Mouse (Mus musculus): ENCODE data around the gene Pym1. TPM values are rescaled to one million over a fixed set of nuclear protein-coding genes. Genes with fewer than 3 reads are reported as not detected.
A peak's percentile ranks its signal among the peaks of the same experiment; 100 is the strongest.

Gene Pym1
- polyA plus RNA-seq, 1 experiment from 2014 or later, result 63.1 TPM

GRCm38 (mm10) chr10:128803361-128803760 lies 55.7 kb downstream of the Pym1 start:
- Histone ChIP-seq H3K36me3 (peaks cover 50% of the 10 kb centered on the region), H3K27ac (peak overlapping the region; percentile 93), H3K4me1 (peaks cover 47% of the 10 kb centered on the region), H3K9me3 (replicated peaks) (no peaks in the 10 kb centered on the region), H3K27me3 (ENCODE audit: low read depth, poor library complexity, severe bottlenecking) (no peaks in the 10 kb centered on the region), H3K4me3 (peak overlapping the region; percentile 79)
- no peak for DNase-seq (ENCODE audit: low spot score)
- 20% methylated on average over 6 of the region's 6 CpGs for WGBS

- Histone ChIP-seq H3K27ac (peak within 1 kb of the TSS; percentile 93), H3K36me3 (peaks cover 55% of the 10 kb centered on the region), H3K27me3 (ENCODE audit: low read depth, poor library complexity, severe bottlenecking) (no peaks in the 10 kb centered on the region), H3K9me3 (replicated peaks) (no peaks in the 10 kb centered on the region), H3K4me3 (peak within 1 kb of the TSS; percentile 79), H3K4me1 (peaks cover 52% of the 10 kb centered on the region)
- 1% methylated on average over 14 of the region's 14 CpGs for WGBS
- DNase-seq (ENCODE audit: low spot score), result peak; percentile 67
These were observed 56.1 kb downstream of the Pym1 start, which contains the start of gene Dnajc14 for GRCm38 (mm10) chr10:128803771-128804270. TSS of gene Dnajc14 (plus strand) at chr10:128804062.

- Histone ChIP-seq H3K4me1 (peaks cover 55% of the 10 kb centered on the region), H3K27ac (peak within 1 kb of the TSS; percentile 93), H3K36me3 (peaks cover 58% of the 10 kb centered on the region), H3K4me3 (peak within 1 kb of the TSS; percentile 79), H3K9me3 (replicated peaks) (no peaks in the 10 kb centered on the region), H3K27me3 (ENCODE audit: low read depth, poor library complexity, severe bottlenecking) (no peaks in the 10 kb centered on the region)
- DNase-seq (ENCODE audit: low spot score), result peak; percentile 83
- 0% methylated on average over 27 of the region's 28 CpGs for whole genome bisulfite sequencing
These were observed 56.8 kb downstream of the Pym1 start, which contains the start of gene Tmem198b for GRCm38 (mm10) chr10:128804271-128805091. TSS of gene Tmem198b (minus strand) at chr10:128804370.

GRCm38 (mm10) chr10:128805092-128806000 lies 57.7 kb downstream of the Pym1 start:
- Histone ChIP-seq H3K4me3 (peak overlapping the region; percentile 79), H3K9me3 (replicated peaks) (no peaks in the 10 kb centered on the region), H3K36me3 (peaks cover 58% of the 10 kb centered on the region), H3K4me1 (peaks cover 55% of the 10 kb centered on the region), H3K27me3 (ENCODE audit: low read depth, poor library complexity, severe bottlenecking) (no peaks in the 10 kb centered on the region), H3K27ac (peak overlapping the region; percentile 93)
- WGBS, result under 1% methylated on average over 67 of the region's 70 CpGs
- DNase-seq (ENCODE audit: low spot score), result peak; percentile 99

GRCm38 (mm10) chr10:128806086-128806485 lies 58.4 kb downstream of the Pym1 start:
- H3K4me1 ChIP-seq, result peaks cover 55% of the 10 kb centered on the region
- H3K4me3 ChIP-seq, result peak overlapping the region; percentile 79
- no peak for DNase-seq (ENCODE audit: low spot score)
- peaks cover 52% of the 10 kb centered on the region for H3K36me3 ChIP-seq
- 67% methylated on average over 6 of the region's 6 CpGs for WGBS
- H3K9me3 ChIP-seq (replicated peaks), result no peaks in the 10 kb centered on the region
- no peaks in the 10 kb centered on the region for H3K27me3 ChIP-seq (ENCODE audit: low read depth, poor library complexity, severe bottlenecking)
- peak overlapping the region; percentile 93 for H3K27ac ChIP-seq

GRCm38 (mm10) chr10:128807018-128807417 lies 59.3 kb downstream of the Pym1 start:
- WGBS, result 93% methylated on average over 8 of the region's 8 CpGs
- no peak for DNase-seq (ENCODE audit: low spot score)
- Histone ChIP-seq H3K27me3 (ENCODE audit: low read depth, poor library complexity, severe bottlenecking) (no peaks in the 10 kb centered on the region), H3K4me3 (peak overlapping the region; percentile 79), H3K27ac (0 out of 2 replicates have a peak overlapping the region, but pooled peaks have one; percentile 37), H3K4me1 (peaks cover 53% of the 10 kb centered on the region), H3K9me3 (replicated peaks) (no peaks in the 10 kb centered on the region), H3K36me3 (peaks cover 43% of the 10 kb centered on the region)

Other genes with a start within 250 kb of the Pym1 start
- 1.6 and 3.3 TPM in 2 replicates for gene Myl6b, start 249.2 kb upstream of the Pym1 start, polyA plus RNA-seq (2016; fragmentation: Nextera tagmentation; extraction: Ambion mirVana)
- gene Esyt1, start 222.0 kb upstream of the Pym1 start, polyA plus RNA-seq (2016; fragmentation: Nextera tagmentation; extraction: Ambion mirVana), result 7.0 and 8.4 TPM in 2 replicates
- gene Zc3h10, start 200.1 kb upstream of the Pym1 start, polyA plus RNA-seq (2016; fragmentation: Nextera tagmentation; extraction: Ambion mirVana), result 14.5 and 15.4 TPM in 2 replicates
- gene Rpl41, start 198.6 kb upstream of the Pym1 start, polyA plus RNA-seq (2016; fragmentation: Nextera tagmentation; extraction: Ambion mirVana), result 3,499 and 3,829 TPM in 2 replicates
- gene Pa2g4, start 181.9 kb upstream of the Pym1 start, polyA plus RNA-seq (2016; fragmentation: Nextera tagmentation; extraction: Ambion mirVana), result 267 and 322 TPM in 2 replicates
- gene Erbb3, start 158.2 kb upstream of the Pym1 start, polyA plus RNA-seq (2016; fragmentation: Nextera tagmentation; extraction: Ambion mirVana), result 3.2 and 5.3 TPM in 2 replicates
- 592 and 676 TPM in 2 replicates for gene Rps26, start 121.1 kb upstream of the Pym1 start, polyA plus RNA-seq (2016; fragmentation: Nextera tagmentation; extraction: Ambion mirVana)
- gene Ikzf4, start 101.9 kb upstream of the Pym1 start, polyA plus RNA-seq (2016; fragmentation: Nextera tagmentation; extraction: Ambion mirVana), result 2.4 and 2.9 TPM in 2 replicates
- gene Suox, start 73.8 kb upstream of the Pym1 start, polyA plus RNA-seq (2016; fragmentation: Nextera tagmentation; extraction: Ambion mirVana), result 11.3 and 12.5 TPM in 2 replicates
- gene Rab5b, start 51.6 kb upstream of the Pym1 start, polyA plus RNA-seq (2016; fragmentation: Nextera tagmentation; extraction: Ambion mirVana), result 54.0 and 68.0 TPM in 2 replicates
- gene Pmel, start 43.7 kb upstream of the Pym1 start, polyA plus RNA-seq (2016; fragmentation: Nextera tagmentation; extraction: Ambion mirVana), result 0.25 and 0.55 TPM in 2 replicates
- 136 and 150 TPM in 2 replicates for gene Cdk2, start 42.9 kb upstream of the Pym1 start, polyA plus RNA-seq (2016; fragmentation: Nextera tagmentation; extraction: Ambion mirVana)
- gene Dgka, start 3.0 kb upstream of the Pym1 start, polyA plus RNA-seq (2016; fragmentation: Nextera tagmentation; extraction: Ambion mirVana), result 3.7 and 5.0 TPM in 2 replicates
- 0.21 and 0.30 TPM in 2 replicates for gene Mmp19, start 43.0 kb downstream of the Pym1 start, polyA plus RNA-seq (2016; fragmentation: Nextera tagmentation; extraction: Ambion mirVana)
- gene Dnajc14, start 56.2 kb downstream of the Pym1 start, polyA plus RNA-seq (2016; fragmentation: Nextera tagmentation; extraction: Ambion mirVana), result 47.7 and 54.0 TPM in 2 replicates
- gene Tmem198b, start 56.5 kb downstream of the Pym1 start, polyA plus RNA-seq (2016; fragmentation: Nextera tagmentation; extraction: Ambion mirVana), result 14.8 and 19.8 TPM in 2 replicates
- gene Sarnp, start 69.4 kb downstream of the Pym1 start, polyA plus RNA-seq (2016; fragmentation: Nextera tagmentation; extraction: Ambion mirVana), result 245 and 250 TPM in 2 replicates
- gene Ormdl2, start 73.8 kb downstream of the Pym1 start, polyA plus RNA-seq (2016; fragmentation: Nextera tagmentation; extraction: Ambion mirVana), result 52.9 and 62.9 TPM in 2 replicates
- gene Gdf11, start 143.8 kb downstream of the Pym1 start, polyA plus RNA-seq (2016; fragmentation: Nextera tagmentation; extraction: Ambion mirVana), result 16.2 TPM in 2 replicates
- gene Cd63, start 153.1 kb downstream of the Pym1 start, polyA plus RNA-seq (2016; fragmentation: Nextera tagmentation; extraction: Ambion mirVana), result 430 and 439 TPM in 2 replicates
- 9.2 and 10.2 TPM in 2 replicates for gene Rdh5, start 175.0 kb downstream of the Pym1 start, polyA plus RNA-seq (2016; fragmentation: Nextera tagmentation; extraction: Ambion mirVana)
- gene Bloc1s1, start 176.1 kb downstream of the Pym1 start, polyA plus RNA-seq (2016; fragmentation: Nextera tagmentation; extraction: Ambion mirVana), result 168 and 182 TPM in 2 replicates
- 0.15 and 0.24 TPM in 2 replicates for gene Itga7, start 185.9 kb downstream of the Pym1 start, polyA plus RNA-seq (2016; fragmentation: Nextera tagmentation; extraction: Ambion mirVana)
- 0.11 TPM in 1 of 2 replicates, not detected in the other for gene Mettl7b, start 213.1 kb downstream of the Pym1 start, polyA plus RNA-seq (2016; fragmentation: Nextera tagmentation; extraction: Ambion mirVana)
- not detected in 2 replicates for gene Olfr9, start 241.5 kb downstream of the Pym1 start, polyA plus RNA-seq (2016; fragmentation: Nextera tagmentation; extraction: Ambion mirVana)